7 mouse cellular contexts compared by ENCODE assay signal in the genomic region with DNA sequence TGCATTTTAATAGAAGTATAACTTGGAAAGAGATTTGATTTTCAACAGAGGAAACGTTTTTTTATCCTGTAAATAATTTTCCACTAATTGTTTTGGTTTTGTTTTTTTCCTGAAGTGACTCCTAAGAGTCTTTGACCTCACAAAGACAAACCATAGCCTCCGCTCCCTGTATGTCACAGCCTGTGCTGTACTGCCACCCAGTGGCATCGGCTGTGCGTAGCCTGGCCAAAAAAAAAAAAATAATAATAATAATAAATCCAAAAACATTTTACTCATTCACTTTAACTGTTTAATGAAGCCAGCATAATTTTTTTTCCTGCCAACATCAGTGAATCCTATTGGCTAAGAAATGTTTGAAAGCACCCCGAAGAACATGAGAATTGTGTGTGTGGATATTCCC.
A peak's percentile ranks its signal among the peaks of the same experiment; 100 is the strongest.
DNase-seq lines count a peak whose midpoint lies in the region; TF ChIP-seq lines count a peak whose summit lies in the region.

No protein-coding gene starts in this region.

- H3K4me3 ChIP-seq in heart, embryonic 10.5 days: no peak overlapping the region
- no peak overlapping the region for H3K4me3 ChIP-seq in embryonic fibroblast, embryonic 13.5 days (ENCODE audit: insufficient read depth, low read length)

- H3K9me3 ChIP-seq in heart, embryonic 10.5 days: no peaks in the 10 kb centered on the region

- TF ChIP-seq POLR2A in embryonic fibroblast, embryonic 13.5 days (IDR thresholded peaks at IDR 0.05; ENCODE audit: low read depth, low read length): no peak

- no peaks in the 10 kb centered on the region for H3K27me3 ChIP-seq in heart, embryonic 10.5 days (ENCODE audit: insufficient read depth, poor library complexity, severe bottlenecking)
- no peaks in the 10 kb centered on the region for H3K27me3 ChIP-seq in splenic B cell, adult 2 months (ENCODE audit: control insufficient read depth, insufficient read depth, low read length, poor library complexity, severe bottlenecking)

- intact Hi-C loops in heart, postnatal 14 days (cut with DNase I): loop anchor here (5.0 kb wide), 1 partner anchor 142 kb away; no protein-coding TSS in a partner anchor

- peaks cover 8% of the 10 kb centered on the region; the same call in 1 of the 2 replicates for H3K4me1 ChIP-seq in heart, embryonic 10.5 days
- H3K4me1 ChIP-seq in embryonic fibroblast, embryonic 13.5 days (ENCODE audit: control insufficient read depth, insufficient read depth, low read length): no peaks in the 10 kb centered on the region; the same call in 1 of the 2 replicates

- no peaks in the 10 kb centered on the region for H3K36me3 ChIP-seq in heart, embryonic 10.5 days
- H3K36me3 ChIP-seq in splenic B cell, adult 2 months (ENCODE audit: control insufficient read depth, insufficient read depth, low read length, poor library complexity, severe bottlenecking): no peaks in the 10 kb centered on the region

- H3K27ac ChIP-seq in heart, embryonic 10.5 days: no peak overlapping the region
- H3K27ac ChIP-seq in embryonic fibroblast, embryonic 13.5 days (ENCODE audit: insufficient read depth, low read length): no peak overlapping the region

- peak; percentile 29 to 37 for DNase-seq in heart, postnatal 14 days
- DNase-seq in heart, embryonic 10.5 days (ENCODE audit: low spot score): no peak
- DNase-seq in thymus, postnatal 4 days: peak; percentile 40
- DNase-seq in thymus, postnatal 25 days: no peak
- DNase-seq in splenic B cell, adult 2 months (ENCODE audit: low read depth, low spot score): peak; percentile 19
- DNase-seq in frontal cortex, postnatal 36 days (ENCODE audit: low spot score in 2 of 2): no peak

- WGBS in heart, embryonic 10.5 days: 37% methylated on average over 5 of the region's 5 CpGs

- TF ChIP-seq CTCF in embryonic fibroblast, embryonic 13.5 days (IDR thresholded peaks at IDR 0.05; ENCODE audit: borderline replicate concordance, insufficient read depth, low read length): peak; percentile 79; the same call in 1 of the 2 replicates

Comparison
In these comparisons a context has a peak if more than half of its experiments do, and no peak if none do; other contexts are left out.
1. DNase-seq: peak in heart, postnatal 14 days (2 of 2), thymus, postnatal 4 days (single experiment) and splenic B cell, adult 2 months (single experiment); none in heart, embryonic 10.5 days (single experiment), thymus, postnatal 25 days (single experiment) and frontal cortex, postnatal 36 days (0 of 2).